Mouse (Mus musculus) midbrain, embryonic 11.5 days (tissue): ENCODE results near the gene Rsph3b. TPM values are rescaled to one million over a fixed set of nuclear protein-coding genes. Genes with fewer than 3 reads are reported as not detected.
"Not testable (repeated sequence)": the region's sequence is repeated elsewhere in the genome, so short reads cannot be mapped to it uniquely, and the experiment has no call there.

Experiments
- ATAC-seq: fragments of 200-750 bp; cut with Nextera tagmentation; 2 replicates; pipeline ENCODE4 v1.8.0; 2017; ENCODE audit warnings: moderate TSS enrichment, moderate library complexity; ENCODE audit not compliant: low FRiP score
- DNase-seq: peaks from one replicate; pipeline ENCODE4 v3.0.0; 2015; ENCODE audit warnings: low spot score; ENCODE audit errors: missing footprints
- H3K27ac ChIP-seq: fragments of 300-500 bp; sonication (generic); 2 replicates; pipeline ENCODE4 v1.5.1; 2014; ENCODE audit warnings: low read depth, low read length
- H3K27me3 ChIP-seq: fragments of 300-500 bp; sonication (generic); 2 replicates; pipeline ENCODE4 v1.6.1; 2014; ENCODE audit warnings: mild to moderate bottlenecking, low read length, moderate library complexity, mixed read lengths; ENCODE audit not compliant: control insufficient read depth, insufficient read depth
- H3K36me3 ChIP-seq: fragments of 300-500 bp; sonication (generic); 2 replicates; pipeline ENCODE4 v1.6.1; 2014; ENCODE audit warnings: mild to moderate bottlenecking, low read length, moderate library complexity, mixed read lengths; ENCODE audit not compliant: control insufficient read depth, insufficient read depth
- H3K4me1 ChIP-seq: fragments of 300-500 bp; sonication (generic); 2 replicates; pipeline ENCODE4 v1.6.1; 2014; ENCODE audit warnings: low read length; ENCODE audit not compliant: control insufficient read depth, insufficient read depth
- H3K4me2 ChIP-seq: fragments of 300-500 bp; sonication (generic); 2 replicates; pipeline ENCODE4 v1.6.1; 2014; ENCODE audit warnings: mild to moderate bottlenecking, moderate library complexity
- H3K4me3 ChIP-seq: fragments of 300-500 bp; sonication (generic); 2 replicates; pipeline ENCODE4 v1.5.1; 2014; ENCODE audit warnings: low read depth, low read length
- H3K9ac ChIP-seq: fragments of 300-500 bp; sonication (generic); 2 replicates; pipeline ENCODE4 v1.6.1; 2014; ENCODE audit warnings: low read length
- H3K9me3 ChIP-seq: fragments of 300-500 bp; sonication (generic); 2 replicates; pipeline ENCODE4 v1.6.1; 2016; ENCODE audit warnings: low read length; ENCODE audit not compliant: control insufficient read depth
- WGBS: fragments of 180-500 bp; shearing (Covaris S2); extraction: QIAGEN DNeasy Blood & Tissue Kit; methylation state at CpG from one replicate; pipeline ENCODE4 v1.1.7; 2014; 5-methylcytosine and 5-hydroxymethylcytosine counted together
- polyA plus RNA-seq: library from polyadenylated mRNA; unstranded; fragments of >200 nt; fragmentation: Nextera tagmentation; extraction: Ambion mirVana; gene quantifications from 2 replicates; pipeline ENCODE4 v1.2.1, GENCODE M21; 2014

Gene Rsph3b
- 45.7 and 48.2 TPM in 2 replicates for polyA plus RNA-seq

DNA sequence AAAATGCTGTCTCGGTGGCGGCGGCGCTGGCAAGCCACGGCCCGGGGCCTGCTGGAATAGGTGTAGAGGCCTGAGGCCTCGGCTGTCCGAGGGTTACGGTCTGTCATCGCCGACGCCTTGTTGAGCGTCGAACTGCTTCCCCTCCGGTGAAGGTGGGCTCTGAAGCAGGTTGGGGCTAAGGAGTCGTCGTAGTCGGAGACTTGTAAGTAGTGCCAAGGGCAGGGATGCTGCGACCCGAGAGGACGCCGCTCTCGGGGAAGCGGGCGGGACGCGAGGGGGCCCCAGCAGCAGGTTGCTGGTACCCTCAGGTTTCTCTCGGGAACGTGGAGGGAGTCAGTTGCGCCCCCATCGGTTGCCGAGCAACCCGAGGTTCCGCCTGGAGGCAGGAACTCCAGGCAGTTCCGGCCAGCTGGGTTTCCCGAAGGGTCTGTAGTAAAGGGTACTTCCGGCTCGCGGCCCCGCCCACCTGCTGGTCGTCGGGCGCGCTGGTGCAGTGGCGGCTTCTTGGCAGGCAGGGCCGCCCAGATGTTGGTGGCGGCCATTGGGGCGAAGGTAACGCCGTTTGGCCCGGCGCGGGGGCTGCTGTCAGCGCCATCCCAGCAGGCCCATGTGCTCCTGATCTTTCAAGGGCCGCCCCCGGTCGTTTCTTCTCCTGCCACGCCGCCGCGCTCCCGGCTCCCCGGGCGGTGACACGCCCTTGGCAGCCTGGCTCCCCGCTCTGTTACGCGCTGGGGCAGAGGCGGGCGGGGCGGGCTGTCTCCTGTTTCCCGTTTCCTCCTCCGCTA is at the start of gene Rsph3b:
Rsph3b (minus strand) TSS at position 699 of the 785 bp plus-strand sequence.
- not testable (repeated sequence) for H3K9me3 ChIP-seq, H3K36me3 ChIP-seq, H3K27me3 ChIP-seq, H3K4me1 ChIP-seq
- Histone ChIP-seq H3K4me3 (peak within 1 kb of the TSS; percentile 49), H3K27ac (peak within 1 kb of the TSS; percentile 59), H3K9ac (peak within 1 kb of the TSS; percentile 55), H3K4me2 (peak within 1 kb of the TSS; percentile 51)
- WGBS, result under 1% methylated on average over 70 of the region's 73 CpGs
- ATAC-seq, result peak; percentile 97
- peak; percentile 97 for DNase-seq

DNA sequence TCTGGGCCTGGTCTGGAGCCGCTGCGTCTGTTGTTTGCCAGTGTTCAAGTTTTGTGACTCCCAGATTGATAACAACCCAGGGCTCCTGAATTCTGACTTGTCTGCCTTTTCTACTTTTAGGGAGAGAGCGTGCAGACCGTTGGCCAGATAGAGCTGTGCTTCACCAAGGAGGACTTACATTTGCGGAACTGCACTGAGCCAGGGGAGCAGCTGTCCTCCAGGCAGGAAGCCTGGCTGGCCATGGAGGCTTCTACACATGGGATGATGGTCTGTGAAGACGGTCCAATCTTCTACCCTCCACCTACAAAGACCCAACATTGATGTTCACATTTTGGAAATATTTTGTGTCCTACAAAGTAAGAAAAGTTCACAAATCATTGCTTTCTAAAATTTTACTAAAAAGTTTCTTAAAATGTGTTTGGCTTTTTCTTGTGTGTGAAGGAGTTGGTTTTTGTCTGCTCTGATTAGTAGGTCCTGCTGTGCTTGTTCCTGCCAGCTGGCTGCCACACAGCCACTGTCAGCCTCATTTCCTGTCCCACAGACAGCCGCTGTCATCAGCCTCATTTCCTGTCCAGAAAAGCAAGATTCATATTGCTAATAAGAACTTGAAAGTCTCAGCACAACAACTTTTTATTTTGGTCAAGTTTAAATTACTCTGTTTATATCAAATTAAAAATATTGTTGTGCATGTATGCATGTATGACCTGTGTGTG is 49.5 kb upstream of the Rsph3b start:
- whole genome bisulfite sequencing, result no CpG with 5 or more reads among the region's 7 CpGs
- not testable (repeated sequence) for H3K27ac ChIP-seq, H3K4me3 ChIP-seq, H3K9me3 ChIP-seq, H3K4me1 ChIP-seq, H3K4me2 ChIP-seq, ATAC-seq, H3K9ac ChIP-seq, DNase-seq, H3K27me3 ChIP-seq, H3K36me3 ChIP-seq

DNA sequence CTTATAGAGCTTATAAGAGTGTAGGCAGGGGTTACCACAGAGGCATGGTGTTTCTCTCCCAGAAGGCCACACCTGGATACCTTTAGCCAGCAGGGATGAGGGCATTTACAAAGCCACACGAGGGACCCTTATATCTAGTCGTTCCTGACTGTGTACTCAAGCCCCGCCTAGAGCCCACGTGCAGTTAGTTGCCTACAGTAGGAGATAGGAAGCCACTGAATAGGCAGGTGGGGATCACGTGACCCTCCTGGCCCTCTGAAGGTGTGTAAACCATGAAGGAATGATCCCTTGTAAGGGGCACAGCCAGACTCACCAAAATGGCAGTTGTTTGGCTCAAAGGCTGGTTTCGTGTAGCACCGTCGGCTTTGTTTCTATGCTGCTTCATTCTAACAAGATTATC is 48.3 kb upstream of the Rsph3b start:
- not testable (repeated sequence) for H3K4me1 ChIP-seq, ATAC-seq, H3K4me2 ChIP-seq, H3K4me3 ChIP-seq, H3K27me3 ChIP-seq, H3K9ac ChIP-seq, H3K27ac ChIP-seq, H3K36me3 ChIP-seq, H3K9me3 ChIP-seq
- peak; percentile 77 for DNase-seq
- WGBS, result 88% methylated on average over 8 of the region's 8 CpGs

DNA sequence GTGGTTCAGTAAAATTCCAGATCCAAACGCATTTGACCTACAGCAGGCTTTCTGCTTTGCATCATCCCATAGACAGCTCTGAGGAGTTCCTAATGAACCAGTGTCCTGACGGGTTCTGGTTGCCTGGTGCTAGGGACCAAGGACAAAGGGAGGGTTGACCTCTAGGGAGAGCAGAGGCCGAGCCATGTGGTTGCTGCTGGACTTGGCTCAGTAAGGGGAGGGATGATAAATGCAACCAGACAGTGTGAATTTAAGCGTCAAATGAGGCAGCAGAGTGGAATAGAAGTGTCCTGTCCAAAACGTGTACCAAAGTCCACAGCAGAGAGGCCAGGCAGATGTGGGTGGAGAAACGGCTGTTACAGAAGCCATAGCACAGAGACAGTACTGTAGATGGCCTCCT is 47.0 kb upstream of the Rsph3b start:
- not testable (repeated sequence) for H3K4me1 ChIP-seq, H3K4me3 ChIP-seq, DNase-seq, H3K4me2 ChIP-seq, H3K9ac ChIP-seq, ATAC-seq, H3K9me3 ChIP-seq, H3K27me3 ChIP-seq, H3K36me3 ChIP-seq, H3K27ac ChIP-seq
- WGBS, result no CpG with 5 or more reads among the region's 6 CpGs

DNA sequence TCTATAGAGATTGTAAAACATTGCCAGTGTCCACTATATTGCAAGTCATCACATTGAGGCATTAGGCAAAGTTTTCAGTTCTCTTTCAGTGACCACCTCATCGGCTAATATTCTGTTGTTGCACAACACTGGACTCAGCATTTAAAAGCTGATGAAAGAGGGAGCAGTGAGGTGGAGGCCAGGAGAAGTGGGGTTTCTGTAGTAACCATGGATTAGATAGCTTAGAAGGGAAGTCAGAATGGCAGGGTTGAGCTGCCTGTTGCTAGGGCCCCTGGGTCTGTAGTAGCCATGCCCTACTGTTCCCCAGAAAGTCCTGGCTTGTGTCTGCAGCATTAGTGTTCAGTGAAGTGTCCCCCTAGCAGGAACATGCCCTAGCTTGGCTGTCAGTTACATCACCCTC is 37.6 kb upstream of the Rsph3b start:
- H3K9ac ChIP-seq, result not testable (repeated sequence)

DNA sequence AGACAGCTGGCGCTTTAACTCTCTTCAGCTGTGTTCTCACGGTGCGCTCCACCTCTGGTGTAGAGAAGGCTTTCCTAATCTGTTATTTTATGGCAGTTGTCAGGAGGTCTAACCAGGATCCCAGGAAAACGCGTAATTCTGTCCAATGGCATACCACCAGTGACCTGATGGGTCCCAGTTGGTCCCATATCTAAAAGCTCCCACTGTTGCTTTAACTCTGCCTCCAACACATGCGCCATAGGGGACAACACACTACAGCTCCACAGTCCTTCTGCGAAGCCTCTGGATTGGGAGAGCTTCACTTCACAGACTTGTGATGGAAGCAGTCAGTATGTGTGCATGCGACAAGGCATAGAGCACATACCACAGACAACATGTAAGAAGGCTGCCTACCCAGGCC is 31.7 kb upstream of the Rsph3b start:
- H3K9ac ChIP-seq, H3K27ac ChIP-seq, H3K27me3 ChIP-seq, H3K4me3 ChIP-seq, H3K9me3 ChIP-seq, ATAC-seq, H3K4me2 ChIP-seq, H3K4me1 ChIP-seq, H3K36me3 ChIP-seq: not testable (repeated sequence)
- peak; percentile 70 for DNase-seq
- WGBS, result 88% methylated on average over 5 of the region's 8 CpGs

More for the DNA sequence above, 37.6 kb upstream of the Rsph3b start:
- not testable (repeated sequence) for H3K27me3 ChIP-seq, H3K4me3 ChIP-seq, DNase-seq, H3K4me2 ChIP-seq, ATAC-seq, H3K9me3 ChIP-seq, H3K36me3 ChIP-seq, H3K4me1 ChIP-seq, H3K27ac ChIP-seq
- WGBS, result 92% methylated on average over 1 of the region's 1 CpGs

DNA sequence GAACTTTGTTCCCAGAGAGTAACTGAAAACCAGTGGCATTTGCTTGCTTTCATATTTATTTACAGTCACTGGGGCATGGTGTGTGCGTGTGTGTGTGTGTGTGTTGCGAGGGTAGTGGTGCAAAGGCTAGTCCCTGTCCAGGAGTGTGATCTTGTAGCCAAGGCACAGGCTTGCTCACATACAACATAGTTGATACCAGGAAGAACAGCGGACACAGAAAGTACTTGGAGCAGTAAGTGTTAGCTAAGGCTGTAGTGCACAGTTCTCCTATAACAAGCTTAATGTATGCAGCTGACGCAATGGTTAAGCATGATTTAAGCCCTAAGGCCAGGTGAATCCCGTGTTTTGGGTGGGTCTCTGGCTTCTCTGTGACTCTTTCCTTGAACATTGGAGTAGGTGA is 30.9 kb upstream of the Rsph3b start:
- H3K36me3 ChIP-seq, H3K4me1 ChIP-seq, H3K27me3 ChIP-seq, H3K27ac ChIP-seq, H3K9me3 ChIP-seq: not testable (repeated sequence)
- Histone ChIP-seq H3K9ac (peak overlapping the region; percentile 69; the same call in 1 of the 2 replicates), H3K4me2 (peak overlapping the region; percentile 45), H3K4me3 (peak overlapping the region; percentile 43)
- peak; percentile 12; the same call in 1 of the 2 replicates for ATAC-seq
- peak; percentile 86 for DNase-seq
- 33% methylated on average over 4 of the region's 5 CpGs for WGBS

DNA sequence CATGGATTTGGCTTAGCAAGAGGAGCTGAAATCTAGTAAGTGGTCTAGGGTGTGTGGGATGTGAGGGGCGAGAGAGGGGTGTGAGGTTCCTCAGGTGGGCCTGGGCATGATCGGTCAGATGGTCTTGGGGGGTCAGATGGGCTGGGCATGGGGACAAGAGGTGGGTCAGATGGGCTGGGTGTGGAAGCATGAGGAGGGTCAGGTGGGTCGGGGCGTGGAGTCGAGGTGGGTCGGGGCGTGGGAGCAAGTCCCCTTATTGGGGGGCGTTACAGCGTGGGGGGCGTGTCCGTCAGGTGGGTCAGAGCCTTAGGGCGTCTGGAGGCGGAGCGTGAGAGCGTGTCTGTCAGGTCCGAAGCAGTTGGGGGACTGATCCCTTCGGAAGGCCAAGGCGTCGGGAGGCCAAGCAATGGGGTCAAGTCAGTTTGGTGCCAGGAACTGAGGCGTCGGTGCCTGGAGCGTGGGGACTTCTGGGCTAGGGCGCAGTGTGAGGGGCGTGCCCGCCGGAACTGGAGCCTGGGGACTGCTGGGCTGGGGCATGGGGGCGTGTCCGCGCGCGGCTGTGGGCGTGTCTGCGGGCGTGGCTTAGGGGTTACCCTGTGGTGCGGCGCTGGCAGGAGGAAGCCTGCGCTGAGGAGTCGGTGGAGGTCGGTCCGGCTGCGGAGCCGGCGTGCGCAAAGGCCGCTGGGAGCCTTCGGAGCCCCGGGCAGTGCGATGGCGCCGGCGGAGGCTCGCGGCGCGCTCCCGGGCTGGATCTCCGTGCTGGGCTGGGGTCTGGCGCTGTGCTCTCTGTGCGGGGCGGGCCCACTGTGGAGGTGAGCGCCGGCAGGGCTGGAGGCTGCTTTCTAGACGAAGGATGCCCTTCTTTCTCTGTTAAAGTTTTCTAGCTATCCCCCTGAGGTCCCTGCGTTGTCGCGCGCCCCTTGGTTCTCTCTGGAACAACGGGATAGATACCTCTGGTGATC is 30.1 kb upstream of the Rsph3b start, which contains the start of gene Gm49721:
Gm49721 (plus strand) TSS at position 618 of the 962 bp plus-strand sequence.
- H3K27me3 ChIP-seq, H3K36me3 ChIP-seq, H3K9me3 ChIP-seq, H3K27ac ChIP-seq, H3K4me1 ChIP-seq: not testable (repeated sequence)
- peak within 1 kb of the TSS; percentile 69 for H3K9ac ChIP-seq
- peak; percentile 93 for DNase-seq
- WGBS, result 1% methylated on average over 42 of the region's 68 CpGs
- H3K4me2 ChIP-seq, result peak within 1 kb of the TSS; percentile 45
- ATAC-seq, result peak; percentile 99
- H3K4me3 ChIP-seq, result peak within 1 kb of the TSS; percentile 43
